Mouse (Mus musculus) CH12.LX (cell line): ENCODE measurements around the gene AC124502.3. TPM values are rescaled to one million over a fixed set of nuclear protein-coding genes. Genes with fewer than 3 reads are reported as not detected.

ENCODE experiments used
- DNase-seq: peaks from one replicate; pipeline ENCODE4 v3.0.0-alpha.2; 2013; ENCODE audit errors: extremely low read depth
- H3K27ac ChIP-seq: 2 replicates; pipeline ENCODE4 v1.5.1; 2012; ENCODE audit warnings: low read depth, mild to moderate bottlenecking, control low read depth, moderate library complexity; ENCODE audit not compliant: insufficient read depth
- H3K27me3 ChIP-seq: replicated peaks from 2 replicates; pipeline ENCODE3; 2012; ENCODE audit warnings: inconsistent platforms
- H3K36me3 ChIP-seq, 2 experiments: replicated peaks in 1 of 2; 2 replicates each; pipeline versions ENCODE3 to v1.6.1; 2012; ENCODE audit warnings: inconsistent platforms in 1 of 2, low read length in 1 of 2, mild to moderate bottlenecking in 1 of 2, mixed read lengths in 1 of 2, moderate library complexity in 1 of 2; ENCODE audit not compliant: control insufficient read depth in 1 of 2, insufficient read depth in 1 of 2
- H3K4me1 ChIP-seq, 2 experiments: 2 replicates each; pipeline ENCODE4 v1.6.1; 2012; ENCODE audit warnings: inconsistent platforms in 1 of 2, moderate library complexity in 1 of 2; ENCODE audit not compliant: insufficient read depth in 2 of 2, control insufficient read depth in 1 of 2
- H3K4me2 ChIP-seq: 2 replicates; pipeline ENCODE4 v1.6.1; 2012; ENCODE audit warnings: low read depth, mild to moderate bottlenecking, control low read depth; ENCODE audit not compliant: poor library complexity, insufficient read depth, severe bottlenecking
- H3K4me3 ChIP-seq, 3 experiments: fragments of 150-350 bp in 1 of 3; sonication (generic) in 1 of 3; replicated peaks in 1 of 3; 2 replicates each; pipeline versions ENCODE3 to v1.5.1; 2011 to 2012; ENCODE audit warnings: low read depth in 2 of 3, low read length in 2 of 3, mild to moderate bottlenecking in 2 of 3, moderate library complexity in 2 of 3, control low read depth in 1 of 3, improper control_type of control experiment in 1 of 3, inconsistent platforms in 1 of 3, mixed read lengths in 1 of 3; ENCODE audit not compliant: poor library complexity in 1 of 3
- H3K79me2 ChIP-seq: replicated peaks from 2 replicates; pipeline ENCODE4 v1.6.1; 2012; ENCODE audit warnings: mild to moderate bottlenecking, moderate library complexity; ENCODE audit not compliant: control insufficient read depth, poor library complexity, insufficient read depth, severe bottlenecking; ENCODE audit errors: extremely low read depth
- H3K9ac ChIP-seq: 2 replicates; pipeline ENCODE4 v1.6.1; 2012; ENCODE audit warnings: low read depth, mild to moderate bottlenecking, control low read depth, moderate library complexity; ENCODE audit not compliant: insufficient read depth
- H3K9me3 ChIP-seq: replicated peaks from 2 replicates; pipeline ENCODE3; 2012; ENCODE audit warnings: low read length, inconsistent platforms, mixed read lengths
- CHD1 ChIP-seq: IDR thresholded peaks from 2 replicates; pipeline ENCODE4 v1.6.1; 2012; ENCODE audit warnings: low read depth, low read length, improper control_type of control experiment, inconsistent platforms
- CTCF ChIP-seq, 2 experiments: IDR thresholded peaks in 1 of 2; conservative IDR thresholded peaks in 1 of 2; 2 replicates each; pipeline ENCODE4 v1.5.1; 2011 to 2012; ENCODE audit warnings: low read depth in 2 of 2, low read length in 2 of 2, improper control_type of control experiment in 1 of 2, inconsistent platforms in 1 of 2, mild to moderate bottlenecking in 1 of 2, moderate library complexity in 1 of 2
- ELF1 ChIP-seq: IDR thresholded peaks from 2 replicates; pipeline ENCODE4 v1.6.1; 2014; ENCODE audit warnings: low read depth, mild to moderate bottlenecking, inconsistent platforms, low read length, improper control_type of control experiment
- ETS1 ChIP-seq: conservative IDR thresholded peaks from 2 replicates; pipeline ENCODE4 v1.6.1; 2012; ENCODE audit warnings: low read depth, mild to moderate bottlenecking, inconsistent platforms, low read length, improper control_type of control experiment, moderate library complexity
- GABPA ChIP-seq: IDR thresholded peaks from 2 replicates; pipeline ENCODE4 v1.6.1; 2012; ENCODE audit warnings: low read depth, low read length, improper control_type of control experiment, inconsistent platforms; ENCODE audit not compliant: insufficient replicate concordance
- JUND ChIP-seq: conservative IDR thresholded peaks from 2 replicates; pipeline ENCODE4 v1.6.1; 2011; ENCODE audit warnings: low read depth, low read length, improper control_type of control experiment
- MAX ChIP-seq: IDR thresholded peaks from 2 replicates; pipeline ENCODE4 v1.6.1; 2011; ENCODE audit warnings: low read length, improper control_type of control experiment
- MAZ ChIP-seq: IDR thresholded peaks from 2 replicates; pipeline ENCODE4 v1.6.1; 2012; ENCODE audit warnings: low read depth, mild to moderate bottlenecking, inconsistent platforms, low read length, improper control_type of control experiment, moderate library complexity
- MEF2A ChIP-seq: IDR thresholded peaks from 2 replicates; pipeline ENCODE4 v1.6.1; 2014; ENCODE audit warnings: low read depth, mild to moderate bottlenecking, inconsistent platforms, low read length, improper control_type of control experiment, borderline replicate concordance
- MYC ChIP-seq: IDR thresholded peaks from 2 replicates; pipeline ENCODE4 v1.6.1; 2011; ENCODE audit warnings: low read depth, mild to moderate bottlenecking, improper control_type of control experiment, low read length
- NRF1 ChIP-seq: IDR thresholded peaks from 2 replicates; pipeline ENCODE4 v1.6.1; 2014; ENCODE audit warnings: low read depth, mild to moderate bottlenecking, inconsistent platforms, low read length, improper control_type of control experiment, moderate library complexity
- PAX5 ChIP-seq: IDR thresholded peaks from 2 replicates; pipeline ENCODE4 v1.6.1; 2012; ENCODE audit warnings: low read length, inconsistent platforms, mixed read lengths
- POLR2A ChIP-seq: IDR thresholded peaks from 2 replicates; pipeline ENCODE4 v1.6.1; 2011; ENCODE audit warnings: low read depth, mild to moderate bottlenecking, improper control_type of control experiment, low read length
- POLR2AphosphoS2 ChIP-seq: IDR thresholded peaks from 2 replicates; pipeline ENCODE4 v1.6.1; 2011; ENCODE audit warnings: low read depth, low read length, improper control_type of control experiment
- RAD21 ChIP-seq: IDR thresholded peaks from 2 replicates; pipeline ENCODE4 v1.6.1; 2011; ENCODE audit warnings: low read depth, mild to moderate bottlenecking, low read length, improper control_type of control experiment, moderate library complexity
- RCOR1 ChIP-seq: conservative IDR thresholded peaks from 2 replicates; pipeline ENCODE4 v1.6.1; 2012; ENCODE audit warnings: low read depth, mild to moderate bottlenecking, inconsistent platforms, low read length, improper control_type of control experiment
- SMC3 ChIP-seq: IDR thresholded peaks from 2 replicates; pipeline ENCODE4 v1.6.1; 2011; ENCODE audit warnings: low read depth, low read length, improper control_type of control experiment
- UBTF ChIP-seq: IDR thresholded peaks from 2 replicates; pipeline ENCODE4 v1.6.1; 2012; ENCODE audit warnings: low read depth, mild to moderate bottlenecking, inconsistent platforms, low read length, improper control_type of control experiment, moderate library complexity
- USF1 ChIP-seq: IDR thresholded peaks from 2 replicates; pipeline ENCODE4 v1.6.1; 2014; ENCODE audit warnings: low read depth, mild to moderate bottlenecking, inconsistent platforms, low read length, improper control_type of control experiment
- ZC3H11A ChIP-seq: IDR thresholded peaks from 2 replicates; pipeline ENCODE4 v1.6.1; 2012; ENCODE audit warnings: low read depth, mild to moderate bottlenecking, inconsistent platforms, low read length, improper control_type of control experiment
- ZMIZ1 ChIP-seq: IDR thresholded peaks from 2 replicates; pipeline ENCODE4 v1.6.1; 2012; ENCODE audit warnings: low read depth, mild to moderate bottlenecking, inconsistent platforms, low read length, improper control_type of control experiment
- ZNF384 ChIP-seq: IDR thresholded peaks from 2 replicates; pipeline ENCODE4 v1.6.1; 2012; ENCODE audit warnings: low read depth, low read length, improper control_type of control experiment, inconsistent platforms
- dilution Hi-C: fragments of 300-500 bp; cut with MboI; formaldehyde crosslinking; loops from 2 replicates; pipeline ENCODE4 v1.14.3; 2020; ENCODE audit warnings: low sequenced_read_pairs; ENCODE audit not compliant: extremely low pct_unique_long_range_greater_than_20kb, extremely low pct_ligation_motif_present
- in situ Hi-C: fragments of 300-500 bp; cut with MboI; formaldehyde crosslinking; loops from 3 replicates; pipeline ENCODE4 v1.14.3; 2019; ENCODE audit warnings: low sequenced_read_pairs, low pct_ligation_motif_present, low pct_unique_long_range_greater_than_20kb, mixed read lengths
- polyA plus RNA-seq: library from polyadenylated mRNA; unstranded; fragments of >175 nt; gene quantifications from 2 replicates; pipeline ENCODE4 v1.2.1, GENCODE M21; 2012; ENCODE audit warnings: low read depth; ENCODE audit not compliant: insufficient read length
- total RNA-seq, 2 experiments: library from RNA; depleted of rRNA; stranded (reverse); fragments of 300-350 nt in 1 of 2; fragments of >200 nt in 1 of 2; gene quantifications; 2 replicates each; pipeline ENCODE4 v1.2.3; 2012 to 2014

AC124502.3 gene
- total and polyA plus RNA-seq, 3 experiments = 0.15 to 2.1 (median 0.29) TPM

GRCm38 (mm10) chr19:5073028-5073427, 34.3 kb downstream of the AC124502.3 start:
- Histone ChIP-seq H3K4me3 (peak overlapping the region; percentile 2 to 31 (median 4)), H3K4me2 (peak overlapping the region; percentile 65; the same call in 1 of the 2 replicates)
- DNase-seq = peak; percentile 49
- dilution Hi-C loops = no loop called here
- no peak for TF ChIP-seq POLR2A
- TF ChIP-seq CHD1 = no peak
- TF ChIP-seq ELF1 = 0 out of 2 replicates have a peak, but pooled peaks have one; percentile 30
- TF ChIP-seq NRF1 = peak; percentile 68
- peak in 1 of 2 experiments; percentile 76; a peak in 2 of 4 replicates for TF ChIP-seq CTCF (conservative IDR thresholded peaks at IDR 0.05 in 1 of 2, IDR thresholded peaks at IDR 0.05 in 1 of 2; ENCODE audit: low read depth in 2 of 2, low read length in 2 of 2)
- TF ChIP-seq MAZ = no peak; the same call in 1 of the 2 replicates
- TF ChIP-seq RCOR1 = no peak
- no peak for TF ChIP-seq ZMIZ1
- peak; percentile 63 for TF ChIP-seq SMC3
- TF ChIP-seq RAD21 = peak; percentile 58
- TF ChIP-seq, all 38 proteins: peak for 5
- Histone ChIP-seq H3K27me3 (peaks cover 76% of the 10 kb centered on the region), H3K9me3 (peaks cover 6% of the 10 kb centered on the region), H3K36me3 (no peaks in the 10 kb centered on the region), H3K79me2 (no peaks in the 10 kb centered on the region), H3K9ac (no peak overlapping the region), H3K27ac (no peak overlapping the region), H3K4me1 (peaks cover 8 to 23% of the 10 kb centered on the region in 2 experiments; a peak in 3 of 4 replicates)
- in situ Hi-C loops = no loop called here

- Histone ChIP-seq H3K27ac (no peak overlapping the region), H3K36me3 (no peaks in the 10 kb centered on the region), H3K9me3 (peaks cover 6% of the 10 kb centered on the region), H3K9ac (no peak overlapping the region), H3K4me2 (peak overlapping the region; percentile 65), H3K4me3 (no peak overlapping the region), H3K79me2 (no peaks in the 10 kb centered on the region), H3K27me3 (peaks cover 76% of the 10 kb centered on the region), H3K4me1 (peaks cover 8 to 23% of the 10 kb centered on the region in 2 experiments; a peak in 3 of 4 replicates)
- dilution Hi-C loops (no loop called here), in situ Hi-C loops (no loop called here)
- TF ChIP-seq ETS1 (no peak), ZC3H11A (no peak), UBTF (no peak), MYC (no peak), ZMIZ1 (no peak), GABPA (no peak), JUND (no peak), USF1 (no peak), POLR2AphosphoS2 (no peak), MAX (no peak), NRF1 (no peak), MEF2A (no peak), ZNF384 (no peak), PAX5 (no peak), MAZ (no peak)
- no peak for DNase-seq
Measured at GRCm38 (mm10) chr19:5073518-5073917, 34.8 kb downstream of the AC124502.3 start.
